Mouse (Mus musculus) macrophage (primary cell): ENCODE results near the gene Vav3. TPM values are rescaled to one million over a fixed set of nuclear protein-coding genes. Genes with fewer than 3 reads are reported as not detected.

ENCODE experiments used
- H3K27ac ChIP-seq: fragments of 350-480 bp; formaldehyde crosslinking; 2 replicates; pipeline ENCODE4 v1.9.0; 2021
- H3K36me3 ChIP-seq: fragments of 350-480 bp; formaldehyde crosslinking; 2 replicates; pipeline ENCODE4 v1.9.0; 2021; ENCODE audit errors: inconsistent target
- H3K4me3 ChIP-seq: fragments of 350-480 bp; formaldehyde crosslinking; 2 replicates; pipeline ENCODE4 v1.9.0; 2021; ENCODE audit errors: inconsistent target
- H3K79me2 ChIP-seq: fragments of 350-480 bp; formaldehyde crosslinking; 2 replicates; pipeline ENCODE4 v1.9.0; 2021; ENCODE audit errors: inconsistent target
- WGBS: methylation state at CpG from one replicate; pipeline ENCODE4 v1.1.7; 2026; ENCODE audit warnings: inconsistent platforms; ENCODE audit not compliant: missing documents; 5-methylcytosine and 5-hydroxymethylcytosine counted together
- polyA plus RNA-seq: library from polyadenylated mRNA; stranded (reverse); fragments of 250-400 nt; gene quantifications from 3 replicates; pipeline ENCODE4 v1.2.4, GENCODE M21; 2018; ENCODE audit warnings: inconsistent platforms

The Vav3 gene
- polyA plus RNA-seq, 1 experiment from 2014 or later = 48.5 TPM

GRCm38 (mm10) chr3:109726776-109727175 lies 386.3 kb downstream of the Vav3 start:
- Histone ChIP-seq H3K4me3 (no peak overlapping the region), H3K36me3 (no peaks in the 10 kb centered on the region), H3K27ac (no peak overlapping the region), H3K79me2 (no peaks in the 10 kb centered on the region)
- WGBS = 82% methylated on average over 1 of the region's 1 CpGs

DNA sequence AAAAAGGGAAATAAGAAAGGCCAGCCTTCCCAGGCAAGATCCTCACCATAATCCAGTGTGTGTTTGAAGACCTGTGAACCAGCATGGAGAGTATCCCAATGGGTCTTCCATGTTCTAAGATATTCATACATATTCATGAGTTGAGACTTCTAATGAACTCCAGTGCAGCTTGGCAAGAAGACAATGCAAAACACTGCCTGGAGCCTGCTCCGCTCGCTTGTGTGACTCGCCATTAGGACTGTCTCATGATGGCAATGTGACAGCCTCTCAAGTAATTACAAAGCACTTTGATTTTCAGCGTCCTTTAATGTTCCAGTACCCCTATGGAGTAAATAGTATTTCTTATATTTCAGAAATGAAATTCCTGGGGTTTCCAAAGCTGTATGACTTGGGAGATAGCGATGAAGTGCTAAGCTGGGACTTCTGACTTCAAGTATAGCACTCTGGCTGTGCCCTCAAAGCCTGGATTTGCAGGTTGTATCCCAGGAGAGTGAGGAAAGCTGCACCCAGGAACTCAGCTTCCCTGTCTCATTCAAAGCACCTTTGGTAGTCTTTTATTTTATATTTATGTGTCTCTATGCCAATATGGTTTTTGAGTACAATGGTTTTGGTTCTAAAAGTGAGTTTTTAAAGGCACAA lies 391.3 kb downstream of the Vav3 start:
- Histone ChIP-seq H3K79me2 (no peaks in the 10 kb centered on the region), H3K36me3 (no peaks in the 10 kb centered on the region), H3K27ac (no peak overlapping the region), H3K4me3 (no peak overlapping the region)
- WGBS = 72% methylated on average over 5 of the region's 5 CpGs

- WGBS = 34% methylated on average over 10 of the region's 10 CpGs
- Histone ChIP-seq H3K4me3 (no peak overlapping the region), H3K79me2 (no peaks in the 10 kb centered on the region), H3K27ac (no peak overlapping the region), H3K36me3 (no peaks in the 10 kb centered on the region)
These were observed 392.1 kb downstream of the Vav3 start for GRCm38 (mm10) chr3:109732327-109733182.

Other genes with a start within 250 kb of the Vav3 start
- 27.3 to 48.9 TPM (median 37.5 TPM) in 3 replicates for gene Slc25a24, start 217.5 kb upstream of the Vav3 start, polyA plus RNA-seq